Mouse (Mus musculus) hindbrain, embryonic 13.5 days (tissue): Measurements from ENCODE around the gene Rpa2. TPM values are rescaled to one million over a fixed set of nuclear protein-coding genes. Genes with fewer than 3 reads are reported as not detected.
"Not testable (repeated sequence)": the region's sequence is repeated elsewhere in the genome, so short reads cannot be mapped to it uniquely, and the experiment has no call there.

Experiments
- ATAC-seq: fragments of 200-750 bp; cut with Nextera tagmentation; 2 replicates; pipeline ENCODE4 v1.8.0; 2017; ENCODE audit warnings: moderate TSS enrichment; ENCODE audit not compliant: low FRiP score
- H3K27ac ChIP-seq: fragments of 300-500 bp; sonication (generic); 2 replicates; pipeline ENCODE4 v1.5.1; 2015; ENCODE audit warnings: inconsistent platforms, mild to moderate bottlenecking, moderate library complexity
- H3K27me3 ChIP-seq: fragments of 300-500 bp; sonication (generic); 2 replicates; pipeline ENCODE4 v1.6.1; 2015; ENCODE audit warnings: mild to moderate bottlenecking, inconsistent platforms
- H3K36me3 ChIP-seq: fragments of 300-500 bp; sonication (generic); 2 replicates; pipeline ENCODE4 v1.6.1; 2015; ENCODE audit warnings: mild to moderate bottlenecking, inconsistent platforms
- H3K4me1 ChIP-seq: fragments of 300-500 bp; sonication (generic); replicated peaks from 2 replicates; pipeline ENCODE4 v1.6.1; 2015; ENCODE audit warnings: inconsistent platforms
- H3K4me2 ChIP-seq: fragments of 300-500 bp; sonication (generic); 2 replicates; pipeline ENCODE4 v1.6.1; 2015; ENCODE audit warnings: inconsistent platforms, mild to moderate bottlenecking, moderate library complexity
- H3K4me3 ChIP-seq: fragments of 300-500 bp; sonication (generic); 2 replicates; pipeline ENCODE4 v1.5.1; 2015; ENCODE audit warnings: mild to moderate bottlenecking, inconsistent platforms
- H3K9ac ChIP-seq: fragments of 300-500 bp; sonication (generic); 2 replicates; pipeline ENCODE4 v1.6.1; 2015; ENCODE audit warnings: mild to moderate bottlenecking, inconsistent platforms
- H3K9me3 ChIP-seq: fragments of 300-500 bp; sonication (generic); 2 replicates; pipeline ENCODE4 v1.6.1; 2016; ENCODE audit warnings: inconsistent platforms
- WGBS: fragments of 180-500 bp; shearing (Covaris S2); methylation state at CpG from one replicate; pipeline ENCODE4 v1.1.7; 2015; 5-methylcytosine and 5-hydroxymethylcytosine counted together
- polyA plus RNA-seq: library from polyadenylated mRNA; unstranded; fragments of >200 nt; fragmentation: Nextera tagmentation; extraction: Ambion mirVana; gene quantifications from 2 replicates; pipeline ENCODE4 v1.2.1, GENCODE M21; 2015

Rpa2 gene
- polyA plus RNA-seq, 1 experiment from 2014 or later = 41.2 TPM

DNA sequence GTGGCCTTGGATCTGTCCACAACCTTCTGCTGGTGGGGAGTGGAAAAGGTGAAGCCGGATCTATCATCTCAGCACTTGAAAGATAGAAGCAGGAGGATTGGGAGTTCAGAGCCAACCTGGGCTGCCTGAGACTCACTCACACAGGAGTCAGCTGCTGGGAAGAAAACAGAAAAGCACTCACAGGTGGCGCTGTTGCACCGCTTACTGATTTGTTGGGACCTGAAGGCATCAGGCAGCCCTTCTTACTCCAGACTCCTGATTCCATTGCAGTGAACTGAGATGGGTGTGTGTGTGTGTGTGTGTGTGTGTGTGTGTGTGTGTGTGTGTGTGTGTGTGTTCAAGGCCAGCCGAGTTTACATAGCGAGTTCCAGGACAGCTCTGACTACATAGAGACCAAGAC is 8.6 kb downstream of the Rpa2 start:
- no peak overlapping the region for H3K9ac ChIP-seq
- H3K4me3 ChIP-seq = no peak overlapping the region
- H3K27me3 ChIP-seq = no peaks in the 10 kb centered on the region
- no peak for ATAC-seq
- H3K4me2 ChIP-seq = no peak overlapping the region
- H3K36me3 ChIP-seq = peaks cover 80% of the 10 kb centered on the region
- H3K27ac ChIP-seq = no peak overlapping the region
- H3K9me3 ChIP-seq = no peaks in the 10 kb centered on the region
- 87% methylated on average over 4 of the region's 5 CpGs for WGBS
- H3K4me1 ChIP-seq = no peaks in the 10 kb centered on the region

DNA sequence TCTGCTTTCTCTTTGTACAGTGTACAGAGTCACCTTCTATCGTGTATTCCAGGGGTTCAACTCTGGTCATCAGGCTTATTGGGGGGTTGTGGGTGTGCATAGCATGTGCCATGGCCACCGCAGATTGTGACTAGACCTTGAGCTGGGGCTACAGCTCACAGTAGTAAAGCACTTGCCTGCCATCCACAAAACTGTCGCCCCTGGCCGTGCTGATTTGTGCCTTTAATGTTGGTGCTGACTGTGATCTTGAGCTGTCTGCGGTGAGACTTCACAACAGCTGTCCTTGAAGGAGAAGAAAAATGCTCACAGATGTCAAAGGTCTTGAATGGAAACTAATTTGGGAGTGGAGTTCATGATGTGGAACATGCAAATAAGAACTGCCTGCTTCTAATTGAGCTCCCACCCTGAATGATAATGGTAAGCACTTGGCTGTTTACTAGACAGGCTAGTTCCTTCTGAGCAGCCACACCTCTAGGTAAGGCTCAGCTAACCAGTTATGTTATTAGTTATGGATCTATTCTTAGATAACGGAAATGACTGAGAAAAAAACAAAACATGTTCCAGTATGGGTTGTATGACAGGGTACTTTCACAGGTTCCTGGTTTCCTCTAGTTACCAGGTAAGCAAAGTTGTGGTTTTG is 10.6 kb downstream of the Rpa2 start:
- WGBS = 94% methylated on average over 6 of the region's 6 CpGs
- H3K4me3 ChIP-seq = no peak overlapping the region

DNA sequence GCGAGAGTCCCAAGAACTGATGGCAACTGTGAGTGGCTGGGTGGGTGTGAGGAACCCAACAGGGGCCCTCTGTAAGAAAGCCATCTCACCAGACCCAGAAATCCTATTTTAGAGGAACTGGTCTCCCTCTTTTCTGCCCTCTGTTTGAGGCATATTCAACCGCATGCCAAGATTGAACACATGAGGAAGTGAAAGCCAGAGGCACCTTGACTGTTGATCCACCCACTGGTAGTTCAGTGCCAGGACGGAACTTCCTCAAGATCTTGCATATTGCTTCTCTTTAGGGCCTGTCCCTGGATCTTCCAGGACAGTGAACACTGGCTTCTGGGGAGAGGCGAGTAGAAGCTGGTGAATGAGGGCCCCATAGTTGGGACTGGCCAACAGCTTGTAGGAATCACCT is 12.2 kb downstream of the Rpa2 start:
- Histone ChIP-seq H3K36me3 (peaks cover 49% of the 10 kb centered on the region), H3K9ac (no peak overlapping the region), H3K4me2 (no peak overlapping the region), H3K9me3 (no peaks in the 10 kb centered on the region), H3K4me1 (no peaks in the 10 kb centered on the region), H3K4me3 (no peak overlapping the region), H3K27me3 (no peaks in the 10 kb centered on the region), H3K27ac (no peak overlapping the region)
- no peak for ATAC-seq
- 94% methylated on average over 4 of the region's 4 CpGs for WGBS

More for the DNA sequence above, 10.6 kb downstream of the Rpa2 start:
- Histone ChIP-seq H3K9me3 (no peaks in the 10 kb centered on the region), H3K4me2 (no peak overlapping the region), H3K27me3 (no peaks in the 10 kb centered on the region), H3K36me3 (peaks cover 64% of the 10 kb centered on the region), H3K4me1 (no peaks in the 10 kb centered on the region), H3K9ac (no peak overlapping the region), H3K27ac (no peak overlapping the region)
- ATAC-seq = no peak

DNA sequence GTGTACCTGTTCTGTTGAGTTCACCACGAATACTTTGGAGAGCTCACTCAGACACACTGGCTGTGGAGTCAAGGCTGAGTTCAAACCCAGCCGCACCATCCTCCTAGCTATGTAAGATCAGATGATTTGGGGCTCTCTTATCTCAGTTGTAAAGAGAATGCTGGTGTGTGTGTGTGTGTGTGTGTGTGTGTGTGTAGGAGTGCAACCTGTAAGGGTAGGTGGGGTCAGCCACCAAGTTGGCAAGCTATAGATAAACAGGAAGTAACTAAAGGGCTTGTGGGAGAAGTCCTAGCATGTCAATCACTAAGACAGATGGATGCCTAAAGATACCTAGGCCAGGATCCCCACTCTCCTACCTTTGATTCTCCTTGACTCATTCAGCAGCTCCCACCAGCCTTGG is 15.6 kb downstream of the Rpa2 start:
- H3K9me3 ChIP-seq = no peaks in the 10 kb centered on the region
- no peak overlapping the region for H3K4me3 ChIP-seq
- H3K36me3 ChIP-seq = peaks cover 15% of the 10 kb centered on the region
- no peak overlapping the region for H3K27ac ChIP-seq
- H3K9ac ChIP-seq = no peak overlapping the region
- H3K27me3 ChIP-seq = no peaks in the 10 kb centered on the region
- ATAC-seq = no peak
- no peaks in the 10 kb centered on the region for H3K4me1 ChIP-seq
- 88% methylated on average over 2 of the region's 2 CpGs for WGBS
- no peak overlapping the region for H3K4me2 ChIP-seq

DNA sequence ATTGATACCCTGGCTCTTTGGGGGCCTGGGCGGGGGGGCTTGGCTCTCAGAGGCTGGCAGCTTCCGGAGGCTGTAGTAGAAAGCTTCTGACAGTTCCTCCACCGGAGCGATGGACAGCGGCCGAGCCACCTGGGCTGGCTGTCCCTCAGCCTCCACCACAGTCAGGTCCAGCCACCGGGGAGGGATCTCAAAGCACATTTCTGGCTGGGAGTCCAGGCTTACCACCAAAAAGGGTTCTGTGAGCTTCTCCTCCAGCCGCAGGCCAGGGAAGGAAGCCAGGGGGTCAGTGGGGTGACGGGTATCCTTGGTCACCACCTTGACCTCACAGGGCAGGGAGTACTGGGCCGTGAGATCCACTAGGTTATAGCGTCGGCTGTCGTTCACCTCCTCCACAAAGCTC is 17.1 kb downstream of the Rpa2 start:
- no peak for ATAC-seq
- Histone ChIP-seq H3K4me2 (no peak overlapping the region), H3K27ac (no peak overlapping the region), H3K4me1 (no peaks in the 10 kb centered on the region), H3K27me3 (no peaks in the 10 kb centered on the region), H3K9me3 (no peaks in the 10 kb centered on the region), H3K9ac (no peak overlapping the region), H3K4me3 (no peak overlapping the region), H3K36me3 (peaks cover 4% of the 10 kb centered on the region; the same call in 1 of the 2 replicates)
- 92% methylated on average over 13 of the region's 13 CpGs for WGBS

DNA sequence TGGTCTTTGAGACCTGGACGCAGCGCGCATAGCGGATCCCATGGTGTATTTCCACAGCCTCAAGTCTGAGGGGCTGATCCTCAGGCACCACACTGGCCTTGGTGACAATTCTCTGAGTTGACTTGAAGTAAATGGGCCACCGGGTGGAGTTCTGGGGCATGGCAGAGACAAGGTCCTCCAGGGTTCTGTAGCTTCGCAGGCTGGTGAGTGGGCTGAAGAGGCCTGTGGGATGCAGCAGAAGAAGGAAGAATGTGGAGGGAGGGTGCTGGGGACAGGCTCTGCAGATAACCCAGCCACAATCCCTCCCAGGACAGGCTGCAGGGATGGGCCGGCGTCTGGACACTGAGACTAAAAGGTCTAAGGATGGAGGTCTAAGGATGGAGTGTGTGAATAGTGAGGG is 21.6 kb downstream of the Rpa2 start:
- no peaks in the 10 kb centered on the region for H3K4me1 ChIP-seq
- H3K4me2 ChIP-seq = no peak overlapping the region
- 87% methylated on average over 8 of the region's 8 CpGs for WGBS
- H3K27me3 ChIP-seq = peaks cover 8% of the 10 kb centered on the region
- H3K9ac ChIP-seq = no peak overlapping the region
- H3K27ac ChIP-seq = no peak overlapping the region
- no peaks in the 10 kb centered on the region for H3K9me3 ChIP-seq
- no peak for ATAC-seq
- H3K36me3 ChIP-seq = no peaks in the 10 kb centered on the region
- no peak overlapping the region for H3K4me3 ChIP-seq

DNA sequence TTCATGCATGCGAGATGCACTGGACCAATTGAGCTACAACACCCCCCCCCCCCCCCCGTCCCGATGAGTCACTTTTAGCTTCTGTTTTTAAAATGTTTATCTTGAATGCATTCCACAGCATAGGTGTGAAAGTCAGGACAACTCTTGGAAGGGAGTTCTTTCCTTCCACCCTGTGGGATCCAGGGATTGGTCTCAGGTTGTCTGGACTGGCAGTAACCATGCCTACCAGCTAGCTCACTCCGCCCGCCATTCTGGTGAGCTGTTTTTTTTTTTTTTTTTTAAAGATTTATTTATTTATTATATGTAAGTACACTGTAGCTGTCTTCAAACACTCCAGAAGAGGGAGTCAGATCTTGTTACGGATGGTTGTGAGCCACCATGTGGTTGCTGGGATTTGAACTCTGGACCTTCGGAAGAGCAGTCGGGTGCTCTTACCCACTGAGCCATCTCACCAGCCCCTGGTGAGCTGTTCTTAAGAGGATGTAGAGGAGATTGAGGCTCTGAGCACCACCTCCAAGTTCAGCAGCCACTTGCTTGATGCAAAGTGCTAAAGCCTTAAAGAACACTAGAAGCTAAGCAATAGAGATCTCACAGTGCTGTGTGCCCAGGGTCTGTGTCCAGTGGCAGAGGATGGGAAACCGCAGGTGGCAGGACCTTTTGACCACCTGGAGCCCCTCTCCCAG is 25.3 kb downstream of the Rpa2 start:
- H3K9ac ChIP-seq, H3K27ac ChIP-seq, H3K4me3 ChIP-seq, H3K4me2 ChIP-seq, ATAC-seq, H3K36me3 ChIP-seq, H3K4me1 ChIP-seq, H3K9me3 ChIP-seq: not testable (repeated sequence)
- H3K27me3 ChIP-seq = peaks cover 34% of the 10 kb centered on the region
- WGBS = 93% methylated on average over 8 of the region's 9 CpGs

DNA sequence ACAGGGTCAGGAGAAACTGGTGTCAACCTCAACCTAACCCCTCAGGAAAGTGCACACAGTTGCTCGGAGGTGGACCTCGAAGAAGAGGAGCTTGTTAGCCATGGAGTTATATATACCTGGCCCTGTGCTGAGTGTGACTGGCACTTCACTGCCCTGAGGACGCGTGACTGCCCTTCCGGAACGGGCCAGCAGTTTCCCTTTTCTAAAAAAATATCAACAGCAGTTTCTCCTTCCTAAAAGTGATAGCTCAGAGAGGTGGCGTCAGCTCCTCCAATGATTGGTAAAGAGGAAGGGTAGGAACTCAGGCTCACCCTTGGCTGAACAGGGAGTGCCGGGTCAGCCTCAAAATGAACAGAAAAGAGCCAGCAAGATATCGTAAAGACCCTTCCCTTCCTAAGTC is 25.9 kb downstream of the Rpa2 start:
- H3K4me3 ChIP-seq = no peak overlapping the region
- no peak overlapping the region for H3K9ac ChIP-seq
- H3K27ac ChIP-seq = no peak overlapping the region
- 67% methylated on average over 9 of the region's 9 CpGs for WGBS
- H3K4me2 ChIP-seq = no peak overlapping the region
- no peaks in the 10 kb centered on the region for H3K9me3 ChIP-seq
- ATAC-seq = no peak
- peaks cover 6% of the 10 kb centered on the region for H3K4me1 ChIP-seq
- H3K36me3 ChIP-seq = no peaks in the 10 kb centered on the region
- peaks cover 34% of the 10 kb centered on the region for H3K27me3 ChIP-seq

DNA sequence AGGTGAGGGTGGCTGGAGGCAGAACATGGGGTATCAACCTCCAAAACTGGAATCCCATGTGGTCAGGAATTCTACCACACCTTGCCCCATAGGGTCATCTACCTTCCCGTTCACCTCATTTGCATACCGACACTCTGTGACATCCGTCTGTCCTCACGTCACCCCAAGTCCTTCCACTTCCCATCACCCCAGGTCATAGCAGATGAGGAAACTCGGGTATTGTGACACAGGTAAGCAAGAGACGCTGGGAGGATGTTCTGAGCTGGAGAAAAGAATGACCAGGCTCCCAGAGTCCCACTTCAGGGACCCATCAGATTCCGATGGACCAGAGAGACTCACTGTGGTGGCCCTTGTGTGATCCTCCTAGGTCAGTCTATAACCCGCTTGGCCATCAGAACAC is 26.6 kb downstream of the Rpa2 start:
- Histone ChIP-seq H3K27me3 (peaks cover 34% of the 10 kb centered on the region), H3K27ac (no peak overlapping the region), H3K36me3 (no peaks in the 10 kb centered on the region), H3K4me2 (no peak overlapping the region), H3K4me1 (peaks cover 6% of the 10 kb centered on the region), H3K4me3 (no peak overlapping the region), H3K9me3 (no peaks in the 10 kb centered on the region), H3K9ac (no peak overlapping the region)
- no peak for ATAC-seq
- WGBS = 71% methylated on average over 8 of the region's 8 CpGs

DNA sequence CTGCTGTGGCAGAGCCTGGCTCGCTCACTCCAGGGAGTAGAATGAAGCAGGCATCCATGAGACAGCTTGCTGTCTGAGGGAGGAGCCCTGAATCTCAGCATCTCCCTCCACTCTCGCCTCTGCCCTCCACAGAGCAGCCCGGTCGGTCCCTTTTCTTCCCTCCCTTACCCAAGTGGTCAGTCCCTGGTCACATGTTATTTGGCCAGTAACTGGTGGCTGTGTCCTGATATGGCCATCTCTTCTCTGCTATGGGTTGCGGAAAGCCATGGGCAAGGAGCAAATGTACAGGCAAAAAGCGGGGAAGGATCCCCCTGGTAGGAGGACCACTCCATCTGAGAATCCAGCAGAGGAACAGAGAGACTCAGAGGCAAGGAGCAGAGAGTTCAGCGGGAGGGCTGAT is 27.0 kb downstream of the Rpa2 start:
- H3K36me3 ChIP-seq = no peaks in the 10 kb centered on the region
- H3K9ac ChIP-seq = no peak overlapping the region
- H3K4me3 ChIP-seq = no peak overlapping the region
- no peak for ATAC-seq
- H3K27ac ChIP-seq = no peak overlapping the region
- 49% methylated on average over 7 of the region's 7 CpGs for WGBS
- no peak overlapping the region for H3K4me2 ChIP-seq
- no peaks in the 10 kb centered on the region for H3K9me3 ChIP-seq
- H3K27me3 ChIP-seq = peaks cover 34% of the 10 kb centered on the region
- H3K4me1 ChIP-seq = peaks cover 6% of the 10 kb centered on the region

DNA sequence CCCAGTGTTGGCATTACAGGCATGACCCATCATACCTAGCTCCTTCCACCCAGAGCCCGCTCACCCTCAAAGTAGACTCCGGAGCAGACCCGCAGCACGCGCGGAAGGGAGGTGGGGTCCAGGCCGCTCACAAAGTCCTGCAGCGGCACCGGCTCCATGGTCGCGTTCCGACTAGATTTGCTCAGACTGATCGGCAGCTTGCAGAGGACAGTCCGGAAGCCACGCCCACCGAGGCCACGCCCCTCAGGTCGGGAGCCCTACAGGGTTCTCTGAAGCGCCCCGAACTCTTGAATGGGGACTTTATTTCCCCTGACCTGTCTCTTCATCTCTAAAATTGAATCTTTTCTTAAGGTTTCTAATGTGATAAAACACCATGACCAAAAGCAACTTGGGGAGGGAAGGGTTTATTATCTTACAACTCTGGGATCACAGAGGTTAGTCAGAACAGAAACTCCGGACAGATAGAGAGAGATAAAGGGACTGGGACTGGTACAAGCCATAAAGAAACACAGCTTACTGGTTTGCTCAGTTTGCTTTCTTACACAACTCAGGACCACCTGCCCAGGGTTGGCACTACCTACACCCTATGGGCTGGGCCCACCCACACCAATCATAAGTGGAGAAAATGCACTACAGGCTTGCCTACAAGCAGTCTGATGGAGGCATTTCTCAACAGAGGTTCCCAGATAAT is 28.2 kb downstream of the Rpa2 start, which contains the start of gene Themis2:
Themis2 (minus strand) TSS at position 192 of the 691 bp plus-strand sequence.
- Histone ChIP-seq H3K36me3 (no peaks in the 10 kb centered on the region), H3K9ac (peak within 1 kb of the TSS; percentile 46; the same call in 1 of the 2 replicates), H3K4me3 (peak within 1 kb of the TSS; percentile 23), H3K27me3 (peaks cover 34% of the 10 kb centered on the region), H3K27ac (no peak within 1 kb of the TSS), H3K9me3 (no peaks in the 10 kb centered on the region), H3K4me1 (peaks cover 6% of the 10 kb centered on the region), H3K4me2 (peak within 1 kb of the TSS; percentile 50)
- 3% methylated on average over 21 of the region's 21 CpGs for WGBS
- ATAC-seq = no peak

DNA sequence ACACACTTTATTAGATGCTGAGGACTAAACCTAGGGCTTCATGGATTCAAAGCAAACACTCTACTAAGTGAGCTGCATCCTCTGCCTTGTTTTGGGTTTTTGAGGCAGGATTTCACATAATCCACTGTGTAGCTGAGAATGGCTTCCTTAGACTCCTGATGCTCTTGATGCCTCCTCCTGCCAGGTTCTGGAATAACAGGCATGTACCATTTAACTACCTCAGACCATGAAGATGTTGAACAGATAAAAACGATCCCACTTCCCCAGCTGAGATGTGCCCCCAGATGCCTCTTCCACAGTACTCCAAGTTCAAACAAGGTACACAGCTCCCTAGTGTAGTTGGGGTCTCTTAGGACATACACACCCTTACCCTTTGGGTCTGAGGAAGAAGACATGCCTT is 29.3 kb downstream of the Rpa2 start:
- H3K4me3 ChIP-seq = no peak overlapping the region
- ATAC-seq = no peak

More for the DNA sequence above, 29.3 kb downstream of the Rpa2 start:
- 93% methylated on average over 1 of the region's 1 CpGs for WGBS
- Histone ChIP-seq H3K9ac (no peak overlapping the region), H3K36me3 (no peaks in the 10 kb centered on the region), H3K4me2 (no peak overlapping the region), H3K27me3 (peaks cover 34% of the 10 kb centered on the region), H3K4me1 (peaks cover 6% of the 10 kb centered on the region), H3K9me3 (no peaks in the 10 kb centered on the region), H3K27ac (no peak overlapping the region)
